Mouse (Mus musculus) brain, embryonic 14.5 days (tissue): ENCODE data around the gene Ascc2.

ENCODE experiments used
- CTCF ChIP-seq: fragments of 200-500 bp; IDR thresholded peaks from 2 replicates; pipeline ENCODE4 v1.5.1; 2012; ENCODE audit warnings: inconsistent platforms, mild to moderate bottlenecking, moderate library complexity, borderline replicate concordance; ENCODE audit not compliant: insufficient read depth, insufficient read length; ENCODE audit errors: extremely low read depth
- POLR2A ChIP-seq: fragments of 200-500 bp; IDR thresholded peaks from 2 replicates; pipeline ENCODE4 v1.6.1; 2012; ENCODE audit warnings: mild to moderate bottlenecking, inconsistent platforms, borderline replicate concordance; ENCODE audit not compliant: poor library complexity, insufficient read depth, insufficient read length, severe bottlenecking; ENCODE audit errors: extremely low read depth

- no peak for TF ChIP-seq CTCF
- TF ChIP-seq POLR2A = no peak
Observed at GRCm38 (mm10) chr11:4720393-4720792, 82.8 kb downstream of the Ascc2 start.
